Mouse (Mus musculus) liver, postnatal 0 days (tissue): ENCODE results near the gene Rgn.

Experiments
- CTCF ChIP-seq: sonication (generic); IDR thresholded peaks from 2 replicates; pipeline ENCODE4 v1.5.1; 2016; ENCODE audit warnings: antibody characterized with exemption, low read depth
- EP300 ChIP-seq: IDR thresholded peaks from 2 replicates; pipeline ENCODE4 v1.6.1; 2016; ENCODE audit warnings: antibody characterized with exemption, low read depth, mild to moderate bottlenecking

GRCm38 (mm10) chrX:20573927-20574326 is 24.3 kb downstream of the Rgn start:
- TF ChIP-seq CTCF (no peak), EP300 (no peak)
